Mouse (Mus musculus) midbrain, embryonic 15.5 days (tissue): ENCODE measurements around the gene Tha1. TPM values are rescaled to one million over a fixed set of nuclear protein-coding genes. Genes with fewer than 3 reads are reported as not detected.

Experiments
- ATAC-seq: fragments of 200-750 bp; cut with Nextera tagmentation; replicated peaks from 2 replicates; pipeline ENCODE4 v1.8.0; 2017; ENCODE audit warnings: moderate TSS enrichment
- H3K27ac ChIP-seq: fragments of 300-500 bp; sonication (generic); 2 replicates; pipeline ENCODE4 v1.5.1; 2015; ENCODE audit warnings: mild to moderate bottlenecking, inconsistent platforms
- H3K27me3 ChIP-seq: fragments of 300-500 bp; sonication (generic); replicated peaks from 2 replicates; pipeline ENCODE4 v1.6.1; 2015; ENCODE audit warnings: inconsistent platforms
- H3K36me3 ChIP-seq: fragments of 300-500 bp; sonication (generic); replicated peaks from 2 replicates; pipeline ENCODE4 v1.6.1; 2015; ENCODE audit warnings: inconsistent platforms
- H3K4me1 ChIP-seq: fragments of 300-500 bp; sonication (generic); 2 replicates; pipeline ENCODE4 v1.6.1; 2015; ENCODE audit warnings: inconsistent platforms
- H3K4me2 ChIP-seq: fragments of 300-500 bp; sonication (generic); 2 replicates; pipeline ENCODE4 v1.6.1; 2015; ENCODE audit warnings: inconsistent platforms, mild to moderate bottlenecking, moderate library complexity
- H3K4me3 ChIP-seq: fragments of 300-500 bp; sonication (generic); 2 replicates; pipeline ENCODE4 v1.5.1; 2015; ENCODE audit warnings: mild to moderate bottlenecking, inconsistent platforms
- H3K9ac ChIP-seq: fragments of 300-500 bp; sonication (generic); 2 replicates; pipeline ENCODE4 v1.6.1; 2015; ENCODE audit warnings: mild to moderate bottlenecking, inconsistent platforms
- H3K9me3 ChIP-seq: fragments of 300-500 bp; sonication (generic); 2 replicates; pipeline ENCODE4 v1.6.1; 2016; ENCODE audit warnings: inconsistent platforms
- WGBS: fragments of 180-500 bp; shearing (Covaris S2); methylation state at CpG from one replicate; pipeline ENCODE4 v1.1.7; 2015; ENCODE audit warnings: mixed read lengths; 5-methylcytosine and 5-hydroxymethylcytosine counted together
- polyA plus RNA-seq: library from polyadenylated mRNA; unstranded; fragments of >200 nt; fragmentation: Nextera tagmentation; extraction: Ambion mirVana; gene quantifications from 2 replicates; pipeline ENCODE4 v1.2.1, GENCODE M21; 2015

Gene Tha1
- polyA plus RNA-seq, 1 experiment from 2014 or later: 5.6 TPM

GRCm38 (mm10) chr11:117891581-117892175 lies 18.4 kb upstream of the Tha1 start:
- no peak for ATAC-seq
- Histone ChIP-seq H3K4me2 (no peak overlapping the region), H3K27ac (no peak overlapping the region), H3K4me3 (no peak overlapping the region), H3K27me3 (no peaks in the 10 kb centered on the region; the same call in 1 of the 2 replicates), H3K9me3 (no peaks in the 10 kb centered on the region), H3K4me1 (peaks cover 31% of the 10 kb centered on the region), H3K9ac (no peak overlapping the region), H3K36me3 (no peaks in the 10 kb centered on the region)
- 94% methylated on average over 19 of the region's 19 CpGs for WGBS

- Histone ChIP-seq H3K27me3 (no peaks in the 10 kb centered on the region; the same call in 1 of the 2 replicates), H3K4me2 (no peak overlapping the region), H3K4me1 (peaks cover 31% of the 10 kb centered on the region), H3K9me3 (no peaks in the 10 kb centered on the region), H3K9ac (no peak overlapping the region), H3K27ac (peak overlapping the region; percentile 3; the same call in 1 of the 2 replicates), H3K4me3 (no peak overlapping the region), H3K36me3 (no peaks in the 10 kb centered on the region)
- WGBS: 22% methylated on average over 13 of the region's 13 CpGs
- ATAC-seq: no peak
Measured at GRCm38 (mm10) chr11:117890519-117891282, 17.4 kb upstream of the Tha1 start.

DNA sequence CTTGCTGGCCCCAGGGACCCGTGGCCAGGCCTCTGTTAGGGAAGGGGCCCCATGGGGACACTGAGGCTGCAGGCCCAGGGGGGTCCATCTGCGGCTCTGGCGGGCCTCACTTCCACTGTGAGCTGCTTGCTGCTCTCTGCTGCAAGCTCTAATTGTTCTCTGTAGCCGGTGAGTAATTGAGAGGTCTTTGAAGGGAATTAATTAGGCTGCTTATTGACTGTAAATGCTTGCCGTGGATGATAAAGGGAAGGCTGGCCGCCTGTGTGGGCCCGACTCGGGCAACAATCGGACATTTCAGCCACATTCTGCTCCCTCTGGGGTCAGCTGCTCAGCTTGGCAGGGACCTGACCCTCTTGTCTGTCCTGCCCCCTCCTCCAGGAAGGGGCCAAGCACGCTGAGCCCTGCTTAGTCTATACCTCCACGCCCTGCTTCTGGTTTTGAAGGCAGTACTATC lies 16.6 kb upstream of the Tha1 start:
- Histone ChIP-seq H3K27ac (peak overlapping the region; percentile 44), H3K4me2 (peak overlapping the region; percentile 48; the same call in 1 of the 2 replicates), H3K9me3 (no peaks in the 10 kb centered on the region), H3K27me3 (no peaks in the 10 kb centered on the region; the same call in 1 of the 2 replicates), H3K36me3 (no peaks in the 10 kb centered on the region), H3K4me1 (peaks cover 31% of the 10 kb centered on the region), H3K4me3 (no peak overlapping the region), H3K9ac (0 out of 2 replicates have a peak overlapping the region, but pooled peaks have one; percentile 5)
- ATAC-seq: peak; percentile 54; the same call in 1 of the 2 replicates
- WGBS: 4% methylated on average over 11 of the region's 11 CpGs

DNA sequence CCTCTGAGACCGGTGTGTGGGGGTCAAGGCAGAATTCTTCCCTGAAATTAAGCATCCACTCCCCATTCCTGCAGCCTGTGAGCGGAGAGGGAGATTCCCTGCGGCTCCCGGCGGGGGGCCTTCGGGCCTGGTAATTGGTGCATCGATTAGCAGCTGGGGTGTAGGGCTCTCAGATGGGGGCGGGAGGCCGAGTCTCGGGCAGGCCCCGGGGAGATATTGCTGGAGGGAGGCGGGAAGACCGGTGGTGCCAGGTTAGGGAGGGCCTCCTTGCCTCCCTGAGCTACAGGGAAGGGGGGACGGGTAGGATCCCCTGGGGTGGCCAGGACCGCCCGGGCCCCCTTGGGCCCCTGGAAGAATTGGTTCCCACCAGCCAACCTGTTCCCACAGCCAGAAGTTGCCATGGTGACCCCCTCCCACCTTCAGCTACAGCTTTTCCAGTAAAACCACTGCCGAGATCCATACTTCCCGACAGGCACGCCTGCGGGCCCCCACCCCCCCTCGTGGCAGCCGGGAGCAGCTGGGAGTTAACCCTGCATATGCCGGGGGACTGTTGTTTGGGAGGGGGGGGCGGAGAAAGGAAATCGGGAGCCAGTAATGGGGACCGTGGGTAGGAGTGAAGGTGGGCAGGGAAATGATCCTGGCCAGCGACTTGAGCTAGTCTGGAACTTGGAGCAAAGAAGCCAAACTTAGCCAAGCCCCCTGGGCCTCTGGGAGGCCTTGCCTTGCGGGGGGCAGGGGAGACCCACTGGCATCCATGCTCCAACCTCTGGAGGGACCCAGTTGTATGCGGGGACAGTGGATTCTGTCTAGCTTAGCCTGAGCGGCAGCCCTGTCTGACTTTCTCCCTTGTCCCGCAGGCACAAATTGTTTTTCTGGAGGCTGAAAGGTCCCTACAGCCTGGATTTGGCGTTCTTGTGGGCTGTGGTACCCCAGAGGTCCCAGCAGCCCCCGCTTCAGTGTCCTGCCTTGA lies 15.9 kb upstream of the Tha1 start:
- H3K4me3 ChIP-seq: peak overlapping the region; percentile 17
- H3K9me3 ChIP-seq: no peaks in the 10 kb centered on the region
- no peaks in the 10 kb centered on the region for H3K36me3 ChIP-seq
- peak overlapping the region; percentile 48 for H3K4me2 ChIP-seq
- peak overlapping the region; percentile 27 for H3K9ac ChIP-seq
- no peaks in the 10 kb centered on the region; the same call in 1 of the 2 replicates for H3K27me3 ChIP-seq
- ATAC-seq: peak; percentile 52
- 2% methylated on average over 33 of the region's 33 CpGs for WGBS
- H3K4me1 ChIP-seq: peaks cover 31% of the 10 kb centered on the region
- H3K27ac ChIP-seq: peak overlapping the region; percentile 44

DNA sequence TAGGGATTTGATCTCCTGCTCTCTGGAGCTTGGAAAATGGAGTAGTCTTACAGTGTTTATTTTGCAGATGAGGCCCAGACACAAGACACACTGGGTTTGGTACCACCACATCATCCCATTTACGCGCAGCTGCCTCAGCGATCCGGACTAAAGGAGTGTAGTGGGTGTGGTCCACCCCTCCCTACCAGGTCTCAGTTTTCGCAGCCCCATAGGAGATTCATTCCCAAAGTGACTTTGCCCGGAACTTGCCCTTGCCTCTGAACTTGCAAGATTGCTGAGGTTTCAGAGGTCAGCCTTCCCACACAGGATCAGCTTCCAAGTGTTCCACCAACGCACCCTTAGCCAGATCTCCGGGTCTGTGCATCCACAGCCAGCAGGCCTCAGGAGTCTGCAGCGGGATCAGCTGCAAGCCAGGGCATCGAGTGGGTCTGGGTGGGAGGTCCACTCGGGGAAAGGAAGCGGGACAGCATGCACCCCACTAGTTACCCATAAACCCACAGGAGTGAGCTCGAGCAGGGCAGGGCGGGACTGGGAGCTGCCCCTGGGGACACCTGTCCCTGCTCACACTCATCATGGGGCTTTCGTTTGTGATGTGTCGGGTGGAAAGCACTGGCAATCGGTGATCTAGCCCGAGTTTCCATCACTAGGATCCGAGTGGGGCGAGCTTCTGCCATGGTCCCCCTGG lies 15.0 kb upstream of the Tha1 start:
- ATAC-seq: 0 out of 2 replicates have a peak, but pooled peaks have one; percentile 35
- Histone ChIP-seq H3K27me3 (no peaks in the 10 kb centered on the region; the same call in 1 of the 2 replicates), H3K4me1 (peaks cover 31% of the 10 kb centered on the region), H3K4me2 (peak overlapping the region; percentile 48), H3K36me3 (no peaks in the 10 kb centered on the region), H3K4me3 (no peak overlapping the region), H3K9ac (peak overlapping the region; percentile 27; the same call in 1 of the 2 replicates), H3K9me3 (no peaks in the 10 kb centered on the region), H3K27ac (no peak overlapping the region)
- 22% methylated on average over 20 of the region's 20 CpGs for WGBS

DNA sequence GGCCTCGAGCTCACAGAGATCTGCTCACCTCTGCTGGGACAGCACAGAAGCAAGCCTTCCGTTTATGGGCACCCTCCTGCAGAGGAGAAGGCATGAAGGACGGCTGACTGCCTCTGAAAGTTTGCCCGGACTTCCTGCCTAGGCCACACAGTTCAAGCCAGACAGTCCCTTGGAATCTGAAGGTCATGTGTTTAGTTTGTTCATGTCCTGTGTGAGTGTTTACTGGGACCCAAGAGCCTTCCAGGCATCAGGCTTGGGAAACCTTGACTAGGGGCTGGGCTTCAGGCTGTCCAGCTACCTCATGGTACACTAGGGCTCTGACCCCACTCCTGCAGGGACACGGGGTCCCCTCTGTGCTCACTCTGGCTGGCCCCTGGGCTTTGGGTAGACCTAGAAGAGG lies 12.7 kb upstream of the Tha1 start:
- H3K4me1 ChIP-seq: peaks cover 34% of the 10 kb centered on the region
- no peak overlapping the region for H3K4me3 ChIP-seq
- H3K9ac ChIP-seq: no peak overlapping the region
- ATAC-seq: no peak
- H3K9me3 ChIP-seq: no peaks in the 10 kb centered on the region
- no peaks in the 10 kb centered on the region for H3K36me3 ChIP-seq
- 69% methylated on average over 5 of the region's 5 CpGs for WGBS
- H3K27ac ChIP-seq: no peak overlapping the region
- H3K27me3 ChIP-seq: no peaks in the 10 kb centered on the region
- H3K4me2 ChIP-seq: no peak overlapping the region

- H3K9me3 ChIP-seq: no peaks in the 10 kb centered on the region
- 79% methylated on average over 1 of the region's 1 CpGs for WGBS
- no peak overlapping the region for H3K4me3 ChIP-seq
- no peak overlapping the region for H3K4me2 ChIP-seq
- no peaks in the 10 kb centered on the region for H3K27me3 ChIP-seq
- no peak overlapping the region for H3K27ac ChIP-seq
- ATAC-seq: no peak
- H3K9ac ChIP-seq: no peak overlapping the region
- H3K4me1 ChIP-seq: peaks cover 20% of the 10 kb centered on the region
- H3K36me3 ChIP-seq: no peaks in the 10 kb centered on the region
Measured at GRCm38 (mm10) chr11:117882208-117882607, 8.9 kb upstream of the Tha1 start.

DNA sequence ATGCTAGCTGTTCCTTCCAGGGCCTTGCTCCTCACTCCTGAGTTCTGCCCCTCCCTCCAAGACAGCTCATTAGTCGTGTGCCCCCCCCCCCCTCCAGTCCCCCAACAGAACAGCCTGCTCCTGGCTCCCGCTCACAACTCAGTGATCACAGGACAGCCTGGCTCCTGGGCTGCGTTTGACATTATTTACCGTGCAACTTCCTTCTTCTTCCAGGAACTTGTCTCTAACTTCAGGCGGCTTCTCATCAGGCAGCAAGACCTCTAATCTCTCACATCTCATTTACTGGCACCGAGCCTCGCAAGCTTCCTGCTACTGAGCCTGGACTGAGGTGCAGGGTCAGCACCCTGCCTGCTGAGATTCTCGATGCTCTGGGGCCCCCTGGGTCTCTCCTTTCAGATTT lies 8.5 kb upstream of the Tha1 start:
- Histone ChIP-seq H3K4me3 (no peak overlapping the region), H3K27ac (no peak overlapping the region)

GRCm38 (mm10) chr11:117880977-117881358 lies 7.7 kb upstream of the Tha1 start:
- H3K4me3 ChIP-seq: no peak overlapping the region
- H3K9me3 ChIP-seq: no peaks in the 10 kb centered on the region
- H3K27me3 ChIP-seq: no peaks in the 10 kb centered on the region
- H3K4me2 ChIP-seq: no peak overlapping the region
- H3K27ac ChIP-seq: no peak overlapping the region
- peaks cover 20% of the 10 kb centered on the region for H3K4me1 ChIP-seq
- 83% methylated on average over 6 of the region's 6 CpGs for WGBS
- no peaks in the 10 kb centered on the region for H3K36me3 ChIP-seq
- no peak for ATAC-seq
- no peak overlapping the region for H3K9ac ChIP-seq

More for the DNA sequence above, 8.5 kb upstream of the Tha1 start:
- no peaks in the 10 kb centered on the region for H3K9me3 ChIP-seq
- H3K36me3 ChIP-seq: no peaks in the 10 kb centered on the region
- 18% methylated on average over 8 of the region's 8 CpGs for WGBS
- no peak for ATAC-seq
- no peaks in the 10 kb centered on the region for H3K27me3 ChIP-seq
- no peak overlapping the region for H3K4me2 ChIP-seq
- peaks cover 20% of the 10 kb centered on the region for H3K4me1 ChIP-seq
- H3K9ac ChIP-seq: no peak overlapping the region

- Histone ChIP-seq H3K4me1 (peaks cover 20% of the 10 kb centered on the region), H3K9ac (no peak overlapping the region), H3K27ac (no peak overlapping the region), H3K27me3 (no peaks in the 10 kb centered on the region), H3K4me3 (no peak overlapping the region), H3K9me3 (no peaks in the 10 kb centered on the region), H3K4me2 (no peak overlapping the region), H3K36me3 (no peaks in the 10 kb centered on the region)
- 89% methylated on average over 9 of the region's 9 CpGs for WGBS
- no peak for ATAC-seq
Measured at GRCm38 (mm10) chr11:117880336-117880976, 7.2 kb upstream of the Tha1 start.

DNA sequence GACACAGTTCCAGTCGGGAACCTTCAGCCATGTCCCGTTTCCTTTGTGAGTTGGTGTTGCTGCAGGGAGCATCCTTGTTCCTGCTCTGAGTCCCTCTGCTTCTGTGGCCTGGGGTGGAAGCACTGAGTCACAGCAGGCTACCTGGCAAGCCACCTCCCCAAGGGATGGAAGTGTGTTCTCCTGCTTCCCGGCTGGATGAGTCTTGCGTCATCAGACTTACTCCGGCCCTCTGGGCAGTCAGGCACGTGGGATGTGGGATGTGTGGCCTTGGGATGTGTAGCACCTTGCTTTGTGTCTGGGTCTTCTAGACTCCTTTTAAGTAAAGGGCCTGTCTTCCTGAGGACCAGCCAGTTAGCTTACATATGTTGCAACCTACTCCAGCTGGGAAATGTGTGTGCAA lies 6.4 kb upstream of the Tha1 start:
- 74% methylated on average over 6 of the region's 6 CpGs for WGBS
- no peak overlapping the region for H3K27ac ChIP-seq
- H3K4me3 ChIP-seq: no peak overlapping the region
- no peaks in the 10 kb centered on the region for H3K9me3 ChIP-seq
- H3K4me2 ChIP-seq: no peak overlapping the region
- H3K27me3 ChIP-seq: no peaks in the 10 kb centered on the region
- H3K36me3 ChIP-seq: no peaks in the 10 kb centered on the region
- ATAC-seq: no peak
- peaks cover 20% of the 10 kb centered on the region for H3K4me1 ChIP-seq
- H3K9ac ChIP-seq: no peak overlapping the region
